Mouse (Mus musculus) lung, embryonic 15.5 days (tissue): Measurements from ENCODE around the gene Bco1. TPM values are rescaled to one million over a fixed set of nuclear protein-coding genes. Genes with fewer than 3 reads are reported as not detected.

Source experiments
- ATAC-seq: fragments of 200-750 bp; cut with Nextera tagmentation; 2 replicates; pipeline ENCODE4 v1.8.0; 2017; ENCODE audit warnings: moderate number of reproducible peaks, borderline replicate concordance; ENCODE audit not compliant: low FRiP score, low TSS enrichment; ENCODE audit errors: extremely low read depth
- H3K27ac ChIP-seq: fragments of 300-500 bp; sonication (generic); 2 replicates; pipeline ENCODE4 v1.5.1; 2015; ENCODE audit warnings: moderate library complexity, mild to moderate bottlenecking, inconsistent platforms
- H3K27me3 ChIP-seq: fragments of 300-500 bp; sonication (generic); 2 replicates; pipeline ENCODE4 v1.6.1; 2015; ENCODE audit warnings: inconsistent platforms
- H3K36me3 ChIP-seq: fragments of 300-500 bp; sonication (generic); 2 replicates; pipeline ENCODE4 v1.6.1; 2015; ENCODE audit warnings: inconsistent platforms
- H3K4me1 ChIP-seq: fragments of 300-500 bp; sonication (generic); 2 replicates; pipeline ENCODE4 v1.6.1; 2015; ENCODE audit warnings: inconsistent platforms
- H3K4me2 ChIP-seq: fragments of 300-500 bp; sonication (generic); 2 replicates; pipeline ENCODE4 v1.6.1; 2015; ENCODE audit warnings: inconsistent platforms, mild to moderate bottlenecking, moderate library complexity
- H3K4me3 ChIP-seq: fragments of 300-500 bp; sonication (generic); 2 replicates; pipeline ENCODE4 v1.5.1; 2015; ENCODE audit warnings: mild to moderate bottlenecking, inconsistent platforms
- H3K9ac ChIP-seq: fragments of 300-500 bp; sonication (generic); 2 replicates; pipeline ENCODE4 v1.6.1; 2015; ENCODE audit warnings: inconsistent platforms
- H3K9me3 ChIP-seq: fragments of 300-500 bp; sonication (generic); 2 replicates; pipeline ENCODE4 v1.6.1; 2016; ENCODE audit warnings: inconsistent platforms
- WGBS: fragments of 180-500 bp; shearing (Covaris S2); methylation state at CpG from one replicate; pipeline ENCODE4 v1.1.7; 2015; 5-methylcytosine and 5-hydroxymethylcytosine counted together
- polyA plus RNA-seq: library from polyadenylated mRNA; unstranded; fragments of >200 nt; fragmentation: Nextera tagmentation; extraction: Ambion mirVana; gene quantifications from 2 replicates; pipeline ENCODE4 v1.2.1, GENCODE M21; 2015

The Bco1 gene
- polyA plus RNA-seq, 1 experiment from 2014 or later = 0.72 TPM

GRCm38 (mm10) chr8:117068294-117068693 lies 27.4 kb upstream of the Bco1 start:
- H3K27ac ChIP-seq = no peak overlapping the region
- no peaks in the 10 kb centered on the region for H3K36me3 ChIP-seq
- H3K9me3 ChIP-seq = no peaks in the 10 kb centered on the region
- no peak overlapping the region for H3K4me2 ChIP-seq
- H3K4me3 ChIP-seq = no peak overlapping the region
- no peaks in the 10 kb centered on the region; the same call in 1 of the 2 replicates for H3K27me3 ChIP-seq
- H3K4me1 ChIP-seq = 0 out of 2 replicates have a peak, but pooled peaks cover 4% of the 10 kb centered on the region
- ATAC-seq = no peak
- WGBS = 69% methylated on average over 13 of the region's 13 CpGs
- no peak overlapping the region for H3K9ac ChIP-seq

- Histone ChIP-seq H3K27me3 (no peaks in the 10 kb centered on the region; the same call in 1 of the 2 replicates), H3K4me3 (no peak overlapping the region), H3K9me3 (no peaks in the 10 kb centered on the region), H3K36me3 (no peaks in the 10 kb centered on the region), H3K9ac (no peak overlapping the region), H3K4me1 (0 out of 2 replicates have a peak, but pooled peaks cover 4% of the 10 kb centered on the region), H3K27ac (no peak overlapping the region), H3K4me2 (no peak overlapping the region)
- ATAC-seq = no peak
- WGBS = 77% methylated on average over 1 of the region's 1 CpGs
Observed at GRCm38 (mm10) chr8:117069708-117070107, 25.9 kb upstream of the Bco1 start.

GRCm38 (mm10) chr8:117074350-117075182 lies 21.1 kb upstream of the Bco1 start:
- Histone ChIP-seq H3K4me1 (no peaks in the 10 kb centered on the region), H3K9ac (no peak overlapping the region), H3K27ac (no peak overlapping the region), H3K27me3 (no peaks in the 10 kb centered on the region), H3K9me3 (no peaks in the 10 kb centered on the region), H3K36me3 (no peaks in the 10 kb centered on the region), H3K4me2 (no peak overlapping the region), H3K4me3 (no peak overlapping the region)
- whole genome bisulfite sequencing = 64% methylated on average over 10 of the region's 10 CpGs
- no peak for ATAC-seq

DNA sequence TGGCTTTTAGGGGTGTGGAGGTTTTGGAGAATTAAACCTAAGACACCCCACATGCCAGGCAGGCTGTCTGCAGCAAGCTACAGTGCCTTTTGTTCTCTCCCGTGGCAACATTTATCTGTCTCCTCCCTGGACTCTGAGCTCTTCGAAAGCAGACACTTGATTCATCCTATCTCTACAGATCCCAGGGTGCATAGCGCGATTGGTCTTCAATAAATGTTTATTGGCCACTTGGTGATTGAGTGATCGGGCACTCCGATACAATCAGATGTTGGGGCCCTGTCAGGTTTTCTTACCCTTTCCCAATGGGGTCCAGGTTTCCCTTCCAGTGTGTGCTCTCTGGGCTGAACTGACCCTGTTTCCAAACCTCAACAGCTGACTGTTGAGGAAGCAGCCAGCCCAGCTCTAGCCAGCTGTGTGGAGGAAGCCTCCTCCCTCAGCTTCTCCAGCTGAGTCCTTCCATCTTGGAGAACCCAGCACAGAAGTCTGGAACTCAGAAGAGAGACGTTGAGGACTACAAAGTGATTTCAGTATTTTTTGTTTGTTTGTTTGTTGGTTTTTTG lies 17.2 kb upstream of the Bco1 start:
- Histone ChIP-seq H3K4me2 (no peak overlapping the region), H3K27ac (no peak overlapping the region), H3K27me3 (no peaks in the 10 kb centered on the region), H3K4me3 (no peak overlapping the region), H3K9me3 (no peaks in the 10 kb centered on the region), H3K9ac (no peak overlapping the region), H3K36me3 (no peaks in the 10 kb centered on the region), H3K4me1 (0 out of 2 replicates have a peak, but pooled peaks cover 3% of the 10 kb centered on the region)
- 75% methylated on average over 7 of the region's 7 CpGs for WGBS
- ATAC-seq = no peak

GRCm38 (mm10) chr8:117079652-117080051 lies 16.0 kb upstream of the Bco1 start:
- no peak for ATAC-seq
- Histone ChIP-seq H3K4me1 (0 out of 2 replicates have a peak, but pooled peaks cover 3% of the 10 kb centered on the region), H3K4me2 (no peak overlapping the region), H3K9ac (no peak overlapping the region), H3K27me3 (no peaks in the 10 kb centered on the region), H3K27ac (no peak overlapping the region), H3K36me3 (no peaks in the 10 kb centered on the region), H3K4me3 (no peak overlapping the region), H3K9me3 (no peaks in the 10 kb centered on the region)
- 83% methylated on average over 14 of the region's 14 CpGs for WGBS

- H3K4me3 ChIP-seq = no peak within 1 kb of the TSS
- no peak within 1 kb of the TSS for H3K27ac ChIP-seq
- H3K4me1 ChIP-seq = 0 out of 2 replicates have a peak, but pooled peaks cover 3% of the 10 kb centered on the region
- H3K9ac ChIP-seq = no peak within 1 kb of the TSS
- no peaks in the 10 kb centered on the region for H3K27me3 ChIP-seq
- H3K4me2 ChIP-seq = no peak within 1 kb of the TSS
- 57% methylated on average over 8 of the region's 8 CpGs for WGBS
- H3K36me3 ChIP-seq = no peaks in the 10 kb centered on the region
- no peak for ATAC-seq
- no peaks in the 10 kb centered on the region for H3K9me3 ChIP-seq
Observed at GRCm38 (mm10) chr8:117082399-117082872, 13.2 kb upstream of the Bco1 start, which contains the start of gene Pkd1l2. Gene Pkd1l2, minus strand, starts transcription at chr8:117082449.

DNA sequence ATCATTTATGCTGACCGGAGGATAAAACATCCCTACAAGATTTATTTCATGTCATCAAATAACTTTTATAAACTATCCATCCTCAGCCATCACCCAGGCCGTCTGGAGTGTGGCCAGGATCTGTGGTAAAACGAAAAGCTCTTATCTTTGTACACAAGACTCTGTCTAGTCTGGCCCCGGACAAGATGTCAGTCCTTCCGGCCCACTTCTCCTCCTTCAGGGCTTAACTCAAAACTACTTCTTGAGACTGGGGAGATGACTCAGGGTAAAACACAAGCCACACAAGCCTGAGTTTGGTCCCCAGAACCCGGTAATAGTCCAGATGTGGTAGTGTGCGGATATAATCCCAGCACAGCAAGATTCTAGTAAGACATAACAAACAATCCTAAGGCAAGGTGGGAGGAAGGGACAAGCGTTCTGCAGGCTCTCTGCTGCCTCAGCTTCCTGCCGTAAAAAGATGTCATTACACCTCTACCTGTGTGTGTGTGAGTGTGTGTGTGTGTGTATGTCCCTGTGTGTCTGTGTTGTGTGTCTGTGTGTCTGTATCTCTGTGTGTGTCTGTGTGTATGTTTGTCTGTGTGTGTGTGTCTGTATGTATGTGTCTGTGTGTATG lies 12.6 kb upstream of the Bco1 start:
- H3K9ac ChIP-seq = no peak overlapping the region
- H3K9me3 ChIP-seq = no peaks in the 10 kb centered on the region
- ATAC-seq = no peak
- no peaks in the 10 kb centered on the region for H3K27me3 ChIP-seq
- H3K4me3 ChIP-seq = no peak overlapping the region
- 29% methylated on average over 9 of the region's 9 CpGs for WGBS
- H3K4me1 ChIP-seq = 0 out of 2 replicates have a peak, but pooled peaks cover 3% of the 10 kb centered on the region
- H3K27ac ChIP-seq = no peak overlapping the region
- no peak overlapping the region for H3K4me2 ChIP-seq
- H3K36me3 ChIP-seq = no peaks in the 10 kb centered on the region

DNA sequence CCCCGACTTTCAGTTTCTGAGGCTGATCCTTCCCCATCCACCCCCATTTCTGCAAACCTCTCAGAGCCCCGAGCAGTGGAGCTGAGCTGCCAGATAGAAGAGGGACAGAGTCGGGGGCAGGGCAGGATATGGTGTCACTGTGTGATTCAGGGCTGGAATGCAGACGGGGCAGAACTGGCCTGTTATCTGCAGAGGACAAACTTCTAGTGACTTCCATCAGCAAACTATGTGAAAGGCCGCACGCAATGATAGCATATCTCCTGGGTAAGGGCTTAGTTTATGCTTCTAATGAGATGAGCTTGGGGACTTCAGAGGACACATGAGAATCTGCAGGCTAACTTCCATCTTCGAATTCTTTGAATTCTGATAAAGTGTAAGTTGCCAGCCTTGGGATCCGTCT lies 10.1 kb upstream of the Bco1 start:
- Histone ChIP-seq H3K4me2 (no peak overlapping the region), H3K9ac (no peak overlapping the region), H3K27ac (no peak overlapping the region), H3K4me3 (no peak overlapping the region), H3K27me3 (no peaks in the 10 kb centered on the region), H3K4me1 (0 out of 2 replicates have a peak, but pooled peaks cover 3% of the 10 kb centered on the region), H3K36me3 (no peaks in the 10 kb centered on the region), H3K9me3 (no peaks in the 10 kb centered on the region)
- WGBS = 36% methylated on average over 8 of the region's 8 CpGs
- ATAC-seq = no peak

DNA sequence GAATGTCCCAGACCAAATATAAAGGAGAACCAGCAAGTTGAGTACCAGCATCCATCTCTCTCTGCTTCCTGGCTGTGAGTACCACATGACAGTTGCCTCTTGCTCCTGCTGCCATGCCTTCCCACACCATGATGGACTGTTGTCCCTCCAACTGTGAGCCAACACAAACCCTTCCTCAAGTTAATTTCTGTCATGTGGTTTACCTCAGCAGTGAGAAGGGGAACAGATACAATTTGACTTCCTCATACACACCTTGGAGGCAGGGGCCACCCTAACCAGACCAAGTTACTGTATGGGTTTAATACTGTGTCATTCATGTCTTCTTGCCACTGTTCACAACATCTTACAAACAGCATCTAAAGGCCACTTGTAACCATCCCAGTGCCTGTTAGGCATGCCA lies 8.6 kb upstream of the Bco1 start:
- H3K4me2 ChIP-seq = no peak overlapping the region
- H3K9me3 ChIP-seq = no peaks in the 10 kb centered on the region
- no peak overlapping the region for H3K9ac ChIP-seq
- 0 out of 2 replicates have a peak, but pooled peaks cover 3% of the 10 kb centered on the region for H3K4me1 ChIP-seq
- no peaks in the 10 kb centered on the region for H3K27me3 ChIP-seq
- H3K36me3 ChIP-seq = no peaks in the 10 kb centered on the region
- no peak overlapping the region for H3K27ac ChIP-seq
- no peak for ATAC-seq
- no peak overlapping the region for H3K4me3 ChIP-seq

DNA sequence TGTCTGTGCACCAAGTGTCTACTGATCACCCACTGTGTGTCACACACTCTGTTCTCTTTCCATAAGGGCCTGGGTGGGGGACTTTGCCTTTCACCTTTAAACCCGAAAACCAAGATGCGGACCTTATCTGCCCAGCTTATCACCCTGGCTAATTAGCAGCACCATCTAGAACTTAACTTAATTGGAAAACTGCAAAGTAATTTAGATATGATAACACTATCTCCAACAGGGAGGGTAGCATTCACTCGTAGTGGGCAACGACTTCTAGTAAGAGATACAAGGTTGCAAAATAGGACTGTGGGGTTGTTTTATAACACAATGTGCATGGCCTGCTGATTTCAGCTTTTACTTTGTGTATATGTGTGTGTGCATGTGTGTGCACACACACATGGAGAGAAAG lies 5.9 kb upstream of the Bco1 start:
- Histone ChIP-seq H3K27ac (no peak overlapping the region), H3K4me3 (no peak overlapping the region), H3K4me1 (no peaks in the 10 kb centered on the region), H3K9me3 (no peaks in the 10 kb centered on the region), H3K36me3 (no peaks in the 10 kb centered on the region), H3K27me3 (no peaks in the 10 kb centered on the region), H3K4me2 (no peak overlapping the region), H3K9ac (no peak overlapping the region)
- 81% methylated on average over 4 of the region's 4 CpGs for WGBS
- ATAC-seq = no peak

- no peak overlapping the region for H3K9ac ChIP-seq
- 27% methylated on average over 5 of the region's 5 CpGs for WGBS
- peaks cover 16% of the 10 kb centered on the region for H3K4me1 ChIP-seq
- no peak for ATAC-seq
- H3K9me3 ChIP-seq = no peaks in the 10 kb centered on the region
- no peaks in the 10 kb centered on the region for H3K27me3 ChIP-seq
- no peak overlapping the region for H3K4me2 ChIP-seq
- no peak overlapping the region for H3K27ac ChIP-seq
- no peak overlapping the region for H3K4me3 ChIP-seq
- H3K36me3 ChIP-seq = no peaks in the 10 kb centered on the region
Observed at GRCm38 (mm10) chr8:117094053-117094452, 1.6 kb upstream of the Bco1 start.
